Mouse (Mus musculus): ENCODE data around the gene Ubr4.

Ubr4 gene

DNA sequence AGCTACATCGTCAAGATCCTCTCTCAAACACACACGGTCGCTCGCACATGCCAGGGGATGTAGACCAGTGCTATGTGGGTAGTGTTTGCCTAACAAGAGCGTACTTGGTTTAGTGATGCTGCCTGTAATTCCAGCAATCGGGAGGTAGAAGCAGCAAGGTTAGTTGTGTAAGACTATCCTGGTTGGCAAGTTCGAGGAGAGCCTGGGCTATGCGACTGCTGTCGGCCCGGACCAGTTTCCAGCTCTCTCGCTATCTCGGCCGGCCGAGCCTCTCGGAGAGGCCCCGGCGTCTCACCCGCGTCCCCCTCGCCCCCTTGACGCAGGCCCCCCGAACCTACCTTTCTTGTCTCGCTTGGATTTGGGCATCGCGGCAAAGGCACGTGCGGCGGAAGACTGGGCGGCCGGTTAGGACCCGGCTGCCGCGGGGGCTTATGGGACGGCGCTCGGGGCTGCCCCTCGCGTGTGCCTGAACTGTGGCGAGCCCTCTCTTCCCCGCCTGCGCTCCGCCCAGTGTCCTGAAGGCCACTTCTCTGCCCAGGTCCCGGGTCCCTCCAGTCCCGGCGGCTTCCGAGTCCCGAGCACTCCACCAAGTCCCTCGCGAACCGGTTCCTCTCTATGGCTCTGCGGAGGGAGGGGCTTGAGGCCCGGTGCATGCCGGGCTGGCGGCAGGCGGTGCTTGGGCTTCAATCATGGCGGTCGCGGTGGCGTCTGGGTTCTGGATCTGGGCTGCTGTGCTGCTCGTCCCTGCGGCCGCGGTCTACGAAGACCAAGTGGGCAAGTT, at the start of gene Ubr4, which contains the start of the genes Mrto4 and Emc1:
Gene Ubr4, plus strand, starts transcription at position 679 of the 781 bp plus-strand sequence.
Gene Mrto4, minus strand, starts transcription at position 646 of the 781 bp plus-strand sequence.
Gene Emc1, plus strand, starts transcription at position 657 of the 781 bp plus-strand sequence.
- peak; percentile 74 to 84 for DNase-seq (ENCODE audit: low spot score in 2 of 2)

- DNase-seq (ENCODE audit: low spot score in 2 of 2) = no peak
Measured at GRCm38 (mm10) chr4:139305521-139305920, 46.9 kb upstream of the Ubr4 start.

DNA sequence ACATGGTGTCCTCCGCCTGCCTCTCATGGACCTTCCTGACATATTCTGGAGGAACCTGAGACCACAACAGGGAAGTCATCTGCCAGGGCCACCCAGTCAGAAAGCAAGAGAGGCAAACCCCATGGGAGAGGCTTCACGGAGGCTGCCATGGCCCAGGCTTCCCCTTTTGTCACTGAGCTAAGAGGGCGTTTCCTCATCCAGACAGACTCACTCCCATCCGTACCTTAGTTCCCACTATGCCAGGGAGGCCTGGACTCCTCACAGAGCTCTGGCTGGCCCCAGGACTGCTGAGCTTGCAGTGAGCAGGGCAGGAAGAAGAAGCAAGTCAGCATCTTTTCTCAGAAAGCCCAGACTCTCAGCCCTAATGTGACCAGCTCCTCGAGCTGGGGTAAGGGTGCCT, 44.5 kb upstream of the Ubr4 start:
- DNase-seq (ENCODE audit: low spot score in 2 of 2) = no peak

DNA sequence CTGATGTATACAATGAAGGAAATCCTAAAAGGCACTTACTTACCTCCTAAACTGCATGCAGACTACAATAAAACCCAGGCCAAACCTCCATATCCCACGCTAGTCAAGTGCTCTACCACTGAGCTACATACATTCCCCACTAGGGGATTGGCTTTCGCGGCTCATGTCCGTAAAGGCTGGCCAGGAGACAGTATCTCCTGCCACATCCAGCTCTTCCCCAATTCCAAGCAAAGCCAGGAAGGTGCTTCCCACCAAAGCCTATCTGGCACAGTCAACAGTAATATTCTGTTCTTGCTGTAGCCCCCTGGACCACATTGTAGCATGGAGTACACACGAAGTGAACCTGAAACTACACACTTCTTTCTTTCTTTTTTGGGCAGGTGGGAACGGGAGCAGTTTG, 42.8 kb upstream of the Ubr4 start:
- no peak for DNase-seq (ENCODE audit: low spot score in 2 of 2)

DNA sequence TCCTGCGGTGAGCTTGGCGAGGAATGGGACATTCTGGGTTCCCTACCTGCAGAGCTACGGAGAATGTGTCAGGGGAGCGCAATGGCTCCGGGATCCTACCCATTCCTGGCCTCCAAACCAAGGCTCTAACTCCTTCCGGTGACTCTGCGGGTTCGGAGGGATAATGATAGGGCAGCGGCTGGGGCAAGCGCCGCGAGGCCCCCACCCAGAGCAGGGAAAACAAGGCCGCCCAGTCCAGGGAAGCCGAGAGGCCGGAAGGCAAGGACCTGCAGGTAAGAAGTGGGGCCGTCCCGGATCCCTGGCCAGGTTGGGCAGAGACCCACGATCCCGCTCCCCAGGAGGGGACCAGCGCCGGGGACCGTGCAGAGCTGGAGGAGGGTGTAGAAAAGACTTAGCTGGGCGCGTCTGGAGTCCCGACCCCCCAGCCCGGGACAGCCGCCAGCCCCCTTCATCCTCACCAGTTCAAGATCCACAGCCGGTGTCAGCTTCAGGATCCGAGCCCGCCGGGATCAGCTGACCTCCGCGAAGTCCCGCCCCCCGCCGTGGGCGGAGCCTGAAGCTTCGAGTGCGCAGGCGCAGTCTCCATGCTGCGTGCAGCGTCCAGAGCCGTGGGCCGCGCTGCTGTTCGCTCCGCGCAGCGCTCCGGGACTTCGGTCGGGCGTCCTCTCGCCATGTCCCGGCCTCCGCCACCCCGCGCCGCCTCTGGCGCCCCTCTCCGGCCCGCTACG, 42.1 kb upstream of the Ubr4 start, which contains the start of the genes Pqlc2 and Akr7a5:
Gene Pqlc2, minus strand, starts transcription at position 538 of the 728 bp plus-strand sequence.
Gene Akr7a5, plus strand, starts transcription at position 574 of the 728 bp plus-strand sequence.
- peak; percentile 96 to 97 for DNase-seq (ENCODE audit: low spot score in 2 of 2)

DNA sequence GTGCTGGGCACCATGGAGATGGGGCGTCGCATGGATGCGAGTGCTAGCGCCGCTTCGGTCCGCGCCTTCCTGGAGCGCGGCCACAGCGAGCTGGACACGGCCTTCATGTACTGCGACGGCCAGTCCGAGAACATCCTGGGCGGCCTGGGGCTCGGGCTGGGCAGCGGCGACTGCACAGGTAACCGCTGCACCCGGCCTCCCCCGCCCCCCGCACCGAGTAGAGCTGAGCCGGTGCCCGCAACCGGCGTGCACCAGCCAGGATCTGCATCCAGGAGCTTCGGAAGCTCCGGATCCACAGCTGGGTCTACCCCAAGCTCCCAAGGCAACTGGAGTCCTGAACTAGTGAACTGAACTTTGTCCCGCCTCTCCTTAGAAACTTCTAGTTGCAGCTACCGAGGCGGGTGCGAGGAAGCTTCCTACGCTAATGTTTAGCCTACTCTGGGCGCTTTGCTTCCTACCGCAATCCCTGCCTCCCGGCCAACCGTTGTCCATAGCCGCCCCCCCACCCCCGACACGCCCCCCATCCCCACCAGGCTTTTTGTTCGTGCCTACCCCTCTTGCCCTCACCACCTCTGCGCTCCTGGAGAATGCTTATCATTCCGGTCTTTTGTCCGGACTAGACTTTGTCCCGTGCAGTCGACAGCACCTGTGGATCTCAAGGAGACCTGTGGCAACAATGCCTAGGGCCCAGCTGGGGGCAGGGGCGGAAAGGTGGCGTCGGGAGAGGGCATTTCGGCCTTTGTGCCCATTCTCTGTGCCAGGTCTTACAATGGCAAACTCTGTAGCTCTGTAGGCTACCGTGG, 41.3 kb upstream of the Ubr4 start:
- no peak for DNase-seq (ENCODE audit: low spot score in 2 of 2)

DNA sequence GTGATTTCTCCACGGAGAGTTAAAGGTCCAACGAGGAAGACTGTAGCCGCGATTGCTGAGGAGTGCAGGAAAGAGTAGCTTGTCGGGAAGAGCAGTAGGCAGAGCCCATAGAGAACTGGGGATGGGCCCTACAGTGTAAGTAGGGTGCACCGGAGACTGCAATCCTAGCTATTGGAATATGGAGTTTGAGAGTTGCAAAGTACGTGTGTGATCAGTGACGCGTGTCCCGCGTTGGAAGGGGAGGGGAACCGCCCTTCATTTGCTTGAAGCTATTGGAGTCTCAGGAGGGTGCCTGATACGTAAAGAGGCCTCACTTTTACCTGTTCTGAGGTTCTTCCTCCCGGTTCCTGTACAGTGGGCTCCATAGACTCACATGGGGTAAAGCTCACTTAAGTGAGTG, 40.7 kb upstream of the Ubr4 start:
- DNase-seq (ENCODE audit: low spot score in 2 of 2) = no peak

DNA sequence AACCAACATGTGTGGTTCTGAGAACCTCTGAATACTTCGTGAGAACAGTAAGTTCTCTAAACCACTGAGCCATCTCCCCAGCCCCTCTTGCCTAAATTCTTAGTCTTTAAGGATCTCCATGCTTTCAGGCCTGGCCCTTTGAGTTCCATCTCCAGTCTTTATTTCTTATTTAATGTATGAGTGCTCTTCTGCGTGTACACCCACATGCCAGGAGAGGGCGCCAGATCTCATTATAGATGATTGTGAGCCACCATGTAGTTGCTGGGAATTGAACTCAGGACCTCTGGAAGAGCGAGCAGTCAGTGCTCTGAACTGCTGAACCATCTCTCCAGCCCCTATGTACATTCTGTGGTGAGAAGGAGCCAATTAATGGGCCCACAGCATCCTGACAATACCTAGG, 39.8 kb upstream of the Ubr4 start:
- no peak for DNase-seq (ENCODE audit: low spot score in 2 of 2)

DNA sequence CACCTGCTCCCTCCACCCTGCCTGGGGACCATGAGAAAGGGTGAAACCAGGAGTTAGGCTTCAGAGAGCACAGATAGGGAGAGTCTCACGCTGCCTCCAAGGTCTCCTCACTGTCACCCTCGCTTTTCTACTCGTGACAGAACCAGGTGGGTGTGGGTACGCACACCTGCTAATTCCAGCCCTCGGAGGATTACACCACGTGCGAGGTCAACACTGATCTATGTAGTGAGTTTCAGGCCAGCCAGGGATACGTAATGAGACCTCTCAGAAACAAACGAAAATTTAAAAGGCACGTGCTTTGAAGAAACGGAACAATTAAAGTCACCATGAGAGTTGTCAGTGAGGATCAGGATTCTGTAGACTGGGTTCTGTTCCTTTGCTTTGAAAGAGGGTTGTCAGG, 34.0 kb upstream of the Ubr4 start:
- DNase-seq (ENCODE audit: low spot score in 2 of 2) = no peak

DNA sequence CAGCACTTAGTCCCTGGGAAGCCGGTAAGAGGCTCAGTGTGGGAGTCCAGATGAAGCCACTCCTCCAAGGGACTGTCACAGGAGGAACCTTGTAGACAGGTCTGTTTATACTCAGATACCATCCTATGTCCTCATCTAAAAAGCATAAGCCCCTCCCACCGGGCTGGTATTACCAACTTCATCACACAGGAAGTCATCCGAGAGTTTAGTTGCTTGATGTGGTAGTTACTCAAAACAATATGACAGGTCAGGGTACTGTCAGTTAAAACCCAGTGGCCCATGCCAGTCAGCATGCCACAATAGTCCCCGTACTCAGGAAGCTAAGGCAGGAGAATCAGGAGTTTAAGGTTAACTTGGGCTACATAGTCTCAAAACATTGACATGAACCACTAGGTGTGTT, 32.7 kb upstream of the Ubr4 start:
- no peak for DNase-seq (ENCODE audit: low spot score in 2 of 2)

DNA sequence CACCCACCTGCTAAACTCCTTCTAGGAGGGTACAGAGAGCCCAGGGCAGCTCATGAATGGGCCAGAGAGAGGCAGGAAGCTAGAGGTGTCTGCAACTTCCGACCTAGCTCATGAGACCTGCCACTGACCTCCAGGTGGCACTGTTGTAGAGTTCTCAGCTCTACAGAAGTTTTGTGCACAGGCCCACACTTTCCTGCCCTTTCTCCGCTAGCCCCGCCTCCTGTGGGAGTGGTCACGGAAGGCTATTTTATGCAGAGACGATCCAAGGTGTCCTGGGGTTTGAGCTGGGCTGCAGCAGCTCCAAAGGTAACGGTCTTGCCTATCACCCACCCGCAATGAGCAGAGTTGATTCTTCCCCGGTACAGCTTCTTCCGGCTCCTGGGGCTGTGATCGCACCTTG, 21.8 kb upstream of the Ubr4 start:
- DNase-seq (ENCODE audit: low spot score in 2 of 2) = peak in 1 of 2 experiments; percentile 34

DNA sequence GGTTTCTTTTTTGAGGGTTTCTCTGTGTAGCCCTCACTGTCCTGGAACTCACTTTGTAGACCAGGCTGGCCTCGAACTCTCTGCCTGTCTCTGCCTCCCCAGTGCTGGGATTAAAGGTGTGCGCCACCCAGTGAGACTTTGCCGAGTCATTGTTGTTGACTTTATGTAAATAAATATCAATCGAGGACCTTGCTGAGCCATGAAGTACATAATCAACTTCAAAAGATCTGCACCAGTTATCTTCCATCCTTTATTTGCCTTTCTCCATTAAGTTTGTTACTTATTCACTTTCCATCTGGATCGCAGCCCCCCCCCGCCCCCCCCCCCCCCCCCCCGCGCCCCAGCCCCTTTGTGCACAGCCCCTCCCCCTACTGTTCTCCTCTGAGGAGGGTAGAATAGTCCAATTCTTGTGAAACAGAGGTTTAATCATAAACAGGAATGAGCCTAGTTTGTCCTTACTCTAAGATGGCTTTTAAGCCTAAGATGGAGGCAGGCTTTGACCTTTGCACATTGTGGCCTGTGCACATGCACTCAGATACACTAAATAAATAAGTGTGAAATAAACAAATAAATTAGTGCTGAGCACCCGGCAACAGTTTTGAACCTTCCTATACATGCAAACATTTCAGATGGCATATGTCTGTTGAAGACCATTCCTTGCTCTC, 17.6 kb upstream of the Ubr4 start:
- DNase-seq (ENCODE audit: low spot score in 2 of 2) = no peak

GRCm38 (mm10) chr4:139335507-139335906, 16.9 kb upstream of the Ubr4 start:
- DNase-seq (ENCODE audit: low spot score in 2 of 2) = no peak

GRCm38 (mm10) chr4:139336822-139337483, 15.5 kb upstream of the Ubr4 start:
- peak in 1 of 2 experiments; percentile 49 for DNase-seq (ENCODE audit: low spot score in 2 of 2)

DNA sequence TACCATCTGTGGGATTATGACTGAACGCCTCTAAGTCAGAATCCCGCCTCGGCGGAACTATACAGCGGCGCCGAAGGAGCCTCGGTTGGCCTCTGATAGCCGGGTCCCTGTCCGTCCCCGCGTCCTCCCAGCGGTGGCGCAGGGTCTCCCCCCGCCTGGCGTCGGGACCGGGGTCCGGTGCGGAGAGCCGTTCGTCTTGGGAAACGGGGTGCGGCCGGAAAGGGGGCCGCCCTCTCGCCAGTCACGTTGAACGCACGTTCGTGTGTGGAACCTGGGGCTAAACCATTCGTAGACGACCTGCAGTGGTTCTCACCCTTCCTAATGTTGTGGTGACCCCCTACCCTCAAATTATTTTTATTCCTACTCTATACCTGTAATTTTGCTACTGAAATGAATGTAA, 14.3 kb upstream of the Ubr4 start:
- no peak for DNase-seq (ENCODE audit: low spot score in 2 of 2)

DNA sequence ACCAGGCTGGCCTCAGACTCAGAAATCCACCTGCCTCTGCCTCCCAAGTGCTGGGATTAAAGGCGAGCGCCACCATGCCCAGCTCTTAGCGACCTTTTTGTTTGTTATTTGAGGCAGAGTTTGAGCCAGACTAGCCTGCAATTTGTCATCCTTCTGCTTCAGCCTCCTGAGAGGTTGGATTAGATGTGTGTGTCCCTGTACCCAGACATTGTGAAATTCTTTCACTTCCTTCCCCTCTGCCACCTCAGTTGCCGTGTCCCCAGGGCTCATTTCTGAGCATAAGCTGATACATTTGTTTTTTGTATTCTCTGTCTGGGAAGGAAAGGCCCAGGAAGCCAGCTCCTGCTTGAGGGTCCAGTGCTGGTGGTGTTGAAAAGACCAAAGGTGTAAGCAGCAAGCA, 11.6 kb upstream of the Ubr4 start:
- DNase-seq (ENCODE audit: low spot score in 2 of 2) = no peak

GRCm38 (mm10) chr4:139341556-139342233, 10.7 kb upstream of the Ubr4 start:
- DNase-seq (ENCODE audit: low spot score in 2 of 2) = no peak

GRCm38 (mm10) chr4:139343718-139344117, 8.7 kb upstream of the Ubr4 start:
- DNase-seq (ENCODE audit: low spot score in 2 of 2) = peak; percentile 44 to 58

DNA sequence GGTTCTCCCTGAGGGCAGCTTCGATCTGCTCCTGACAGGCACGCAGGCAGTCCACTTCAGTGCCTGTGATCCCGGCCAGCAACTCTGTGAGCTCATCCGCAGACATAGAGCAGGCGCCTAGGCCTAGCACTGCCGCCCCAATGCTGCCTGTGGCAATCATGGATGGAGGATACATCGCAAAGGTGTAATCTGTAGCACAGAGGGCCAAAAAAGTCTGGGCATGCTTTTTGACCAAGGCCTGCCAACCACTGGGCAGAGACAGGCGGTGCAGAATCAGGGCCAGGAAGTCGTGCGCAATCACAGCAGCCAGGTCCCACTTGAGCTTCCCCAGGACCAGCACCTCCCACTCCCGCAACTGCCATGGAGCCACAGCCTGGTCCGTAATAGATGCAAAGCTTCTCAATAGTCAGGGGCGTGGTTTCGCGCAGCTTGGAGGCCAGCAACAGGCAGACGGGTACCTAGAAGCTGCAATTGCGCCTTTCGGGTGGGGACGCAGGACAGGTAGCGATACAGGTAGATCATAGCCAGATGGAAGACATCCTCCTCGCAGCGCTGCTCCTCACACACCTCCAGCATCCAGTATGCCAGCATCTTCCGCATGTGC, 6.9 kb upstream of the Ubr4 start:
- no peak for DNase-seq (ENCODE audit: low spot score in 2 of 2)

DNA sequence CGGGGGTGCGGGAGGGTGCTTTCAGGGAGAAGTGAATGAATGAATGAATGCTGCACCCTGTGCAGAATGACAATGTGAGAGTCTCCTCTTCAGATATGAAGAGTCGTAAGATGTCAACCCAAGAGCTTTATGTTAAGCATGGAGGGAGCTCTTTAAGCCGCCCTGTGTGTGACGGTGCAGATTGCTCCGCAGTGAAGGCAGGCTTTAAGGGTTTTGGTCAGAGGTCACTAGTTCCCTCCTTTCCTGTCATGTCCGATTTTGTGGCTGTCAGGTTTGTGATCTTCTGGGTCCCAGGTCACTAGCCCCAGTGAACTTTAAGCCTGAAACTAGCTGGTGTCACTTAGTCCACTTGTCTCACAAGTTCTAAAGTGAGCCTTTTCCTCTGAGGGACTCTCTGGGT, 423 bp downstream of the Ubr4 start:
- no peak for DNase-seq (ENCODE audit: low spot score in 2 of 2)
